Mouse (Mus musculus): ENCODE data around the gene Akip1. TPM values are rescaled to one million over a fixed set of nuclear protein-coding genes. Genes with fewer than 3 reads are reported as not detected.

Gene Akip1
- total RNA-seq (2014; rRNA removed; ENCODE audit: low replicate concordance) (6.9 and 14.8 TPM in 2 replicates), polyA plus RNA-seq (2015; fragmentation: Nextera tagmentation; extraction: Ambion mirVana) (29.5 and 32.7 TPM in 2 replicates)

- Histone ChIP-seq H3K36me3 (replicated peaks; ENCODE audit: control insufficient read depth, insufficient read depth, low read length) (no peaks in the 10 kb centered on the region), H3K4me2 (ENCODE audit: low read depth, low read length) (peak within 1 kb of the TSS; percentile 67), H3K9me3 (replicated peaks; ENCODE audit: control insufficient read depth, low read length) (no peaks in the 10 kb centered on the region), H3K27me3 (ENCODE audit: control insufficient read depth, insufficient read depth, low read length) (no peaks in the 10 kb centered on the region), H3K4me1 (ENCODE audit: control insufficient read depth, insufficient read depth) (peaks cover 5% of the 10 kb centered on the region; the same call in 1 of the 2 replicates), H3K27ac (ENCODE audit: low read depth) (peak within 1 kb of the TSS; percentile 79), H3K4me3 (ENCODE audit: low read depth, low read length) (peak within 1 kb of the TSS; percentile 75), H3K9ac (replicated peaks; ENCODE audit: low read depth, low read length) (peak within 1 kb of the TSS; percentile 73)
- under 1% methylated on average over 61 of the region's 61 CpGs for WGBS
- peak; percentile 93 for ATAC-seq (ENCODE audit: insufficient read depth, low read depth)
- peak; percentile 90 for DNase-seq (ENCODE audit: low spot score)
- TF ChIP-seq CTCF (IDR thresholded peaks at IDR 0.05; ENCODE audit: low read depth) (no peak), EP300 (IDR thresholded peaks at IDR 0.05; ENCODE audit: low read depth) (no peak; the same call in 1 of the 2 replicates)
Measured at GRCm38 (mm10) chr7:109703190-109704015, at the start of gene Akip1, which contains the start of gene St5. TSS of gene Akip1 (plus strand) at chr7:109703690. TSS of gene St5 (minus strand) at chr7:109703605.

DNA sequence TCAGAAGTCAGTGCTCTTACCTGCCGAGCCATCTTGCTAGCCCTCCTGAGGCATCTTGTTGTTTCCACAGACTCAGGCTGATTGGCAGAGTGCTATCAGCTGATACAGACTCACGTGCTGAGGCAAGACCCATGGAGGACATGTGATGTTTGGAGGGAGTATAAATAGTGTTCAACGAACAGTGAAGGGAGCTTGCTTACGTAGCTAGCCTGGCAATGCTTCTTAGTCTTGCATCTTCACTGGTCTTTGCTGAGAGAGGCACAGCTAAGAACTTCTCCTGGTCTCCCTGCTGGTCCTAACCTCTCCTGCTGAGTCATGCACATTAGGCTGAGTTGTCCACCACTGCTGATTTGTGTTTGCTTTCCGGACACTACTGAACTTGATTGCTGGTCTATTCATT, 48.6 kb upstream of the Akip1 start:
- no peak for TF ChIP-seq EP300 (IDR thresholded peaks at IDR 0.05; ENCODE audit: low read depth)
- no peak for TF ChIP-seq CTCF (IDR thresholded peaks at IDR 0.05; ENCODE audit: low read depth)
- no peak overlapping the region for H3K4me3 ChIP-seq (ENCODE audit: low read depth, low read length)
- no peaks in the 10 kb centered on the region for H3K4me1 ChIP-seq (ENCODE audit: control insufficient read depth, insufficient read depth)
- H3K27ac ChIP-seq (ENCODE audit: low read depth): no peak overlapping the region
- no peaks in the 10 kb centered on the region for H3K27me3 ChIP-seq (ENCODE audit: control insufficient read depth, insufficient read depth, low read length)
- 57% methylated on average over 5 of the region's 5 CpGs for WGBS
- no peak for DNase-seq (ENCODE audit: low spot score)
- H3K9ac ChIP-seq (replicated peaks; ENCODE audit: low read depth, low read length): no peak overlapping the region
- no peak overlapping the region for H3K4me2 ChIP-seq (ENCODE audit: low read depth, low read length)
- no peak for ATAC-seq (ENCODE audit: insufficient read depth, low read depth)
- H3K36me3 ChIP-seq (replicated peaks; ENCODE audit: control insufficient read depth, insufficient read depth, low read length): no peaks in the 10 kb centered on the region
- H3K9me3 ChIP-seq (replicated peaks; ENCODE audit: control insufficient read depth, low read length): no peaks in the 10 kb centered on the region

GRCm38 (mm10) chr7:109657884-109658283, 45.6 kb upstream of the Akip1 start:
- WGBS: 57% methylated on average over 6 of the region's 6 CpGs
- no peak for TF ChIP-seq EP300 (IDR thresholded peaks at IDR 0.05; ENCODE audit: low read depth)
- TF ChIP-seq CTCF (IDR thresholded peaks at IDR 0.05; ENCODE audit: low read depth): no peak
- no peak overlapping the region for H3K4me3 ChIP-seq (ENCODE audit: low read depth, low read length)
- no peak overlapping the region for H3K9ac ChIP-seq (replicated peaks; ENCODE audit: low read depth, low read length)
- H3K4me2 ChIP-seq (ENCODE audit: low read depth, low read length): no peak overlapping the region
- H3K36me3 ChIP-seq (replicated peaks; ENCODE audit: control insufficient read depth, insufficient read depth, low read length): no peaks in the 10 kb centered on the region
- no peak for ATAC-seq (ENCODE audit: insufficient read depth, low read depth)
- H3K4me1 ChIP-seq (ENCODE audit: control insufficient read depth, insufficient read depth): no peaks in the 10 kb centered on the region
- DNase-seq (ENCODE audit: low spot score): no peak
- no peak overlapping the region for H3K27ac ChIP-seq (ENCODE audit: low read depth)
- no peaks in the 10 kb centered on the region for H3K9me3 ChIP-seq (replicated peaks; ENCODE audit: control insufficient read depth, low read length)
- H3K27me3 ChIP-seq (ENCODE audit: control insufficient read depth, insufficient read depth, low read length): no peaks in the 10 kb centered on the region

GRCm38 (mm10) chr7:109659278-109659677, 44.2 kb upstream of the Akip1 start:
- Histone ChIP-seq H3K27ac (ENCODE audit: low read depth) (no peak overlapping the region), H3K27me3 (ENCODE audit: control insufficient read depth, insufficient read depth, low read length) (no peaks in the 10 kb centered on the region), H3K4me2 (ENCODE audit: low read depth, low read length) (no peak overlapping the region), H3K4me1 (ENCODE audit: control insufficient read depth, insufficient read depth) (peaks cover 2% of the 10 kb centered on the region; the same call in 1 of the 2 replicates), H3K4me3 (ENCODE audit: low read depth, low read length) (no peak overlapping the region), H3K9ac (replicated peaks; ENCODE audit: low read depth, low read length) (no peak overlapping the region), H3K9me3 (replicated peaks; ENCODE audit: control insufficient read depth, low read length) (no peaks in the 10 kb centered on the region), H3K36me3 (replicated peaks; ENCODE audit: control insufficient read depth, insufficient read depth, low read length) (no peaks in the 10 kb centered on the region)
- 89% methylated on average over 2 of the region's 2 CpGs for WGBS
- no peak for DNase-seq (ENCODE audit: low spot score)
- TF ChIP-seq CTCF (IDR thresholded peaks at IDR 0.05; ENCODE audit: low read depth): no peak
- TF ChIP-seq EP300 (IDR thresholded peaks at IDR 0.05; ENCODE audit: low read depth): no peak
- no peak for ATAC-seq (ENCODE audit: insufficient read depth, low read depth)

- H3K9me3 ChIP-seq (replicated peaks; ENCODE audit: control insufficient read depth, low read length): no peaks in the 10 kb centered on the region
- ATAC-seq (ENCODE audit: insufficient read depth, low read depth): no peak
Measured at GRCm38 (mm10) chr7:109662626-109663025, 40.9 kb upstream of the Akip1 start.

More at GRCm38 (mm10) chr7:109662626-109663025, 40.9 kb upstream of the Akip1 start:
- Histone ChIP-seq H3K9ac (replicated peaks; ENCODE audit: low read depth, low read length) (no peak overlapping the region), H3K4me3 (ENCODE audit: low read depth, low read length) (no peak overlapping the region), H3K27ac (ENCODE audit: low read depth) (no peak overlapping the region), H3K4me2 (ENCODE audit: low read depth, low read length) (no peak overlapping the region), H3K4me1 (ENCODE audit: control insufficient read depth, insufficient read depth) (peaks cover 5% of the 10 kb centered on the region; the same call in 1 of the 2 replicates), H3K36me3 (replicated peaks; ENCODE audit: control insufficient read depth, insufficient read depth, low read length) (no peaks in the 10 kb centered on the region), H3K27me3 (ENCODE audit: control insufficient read depth, insufficient read depth, low read length) (no peaks in the 10 kb centered on the region)
- no peak for TF ChIP-seq CTCF (IDR thresholded peaks at IDR 0.05; ENCODE audit: low read depth)
- TF ChIP-seq EP300 (IDR thresholded peaks at IDR 0.05; ENCODE audit: low read depth): no peak
- 88% methylated on average over 4 of the region's 4 CpGs for WGBS
- DNase-seq (ENCODE audit: low spot score): no peak

All from heart, postnatal 0 days (tissue).